Mouse (Mus musculus): ENCODE data around the gene Fbxw9.
"Not testable (repeated sequence)": the region's sequence is repeated elsewhere in the genome, so short reads cannot be mapped to it uniquely, and the experiment has no call there.

The Fbxw9 gene

GRCm38 (mm10) chr8:85037366-85037680 lies 22.5 kb upstream of the Fbxw9 start:
- DNase-seq: no peak

- DNase-seq: peak in 1 of 2 experiments; percentile 60
Measured at GRCm38 (mm10) chr8:85037681-85038531, 21.9 kb upstream of the Fbxw9 start.

GRCm38 (mm10) chr8:85043619-85044018 lies 16.2 kb upstream of the Fbxw9 start:
- no peak for DNase-seq

- no peak for DNase-seq
Measured at GRCm38 (mm10) chr8:85057367-85057766, 2.5 kb upstream of the Fbxw9 start.

GRCm38 (mm10) chr8:85062603-85063002 lies 2.7 kb downstream of the Fbxw9 start:
- DNase-seq: no peak

- peak; percentile 89 to 93 for DNase-seq
Measured at GRCm38 (mm10) chr8:85065213-85065612, 5.4 kb downstream of the Fbxw9 start.

- no peak for DNase-seq
Measured at GRCm38 (mm10) chr8:85067155-85067554, 7.3 kb downstream of the Fbxw9 start.

- no peak for DNase-seq
Measured at GRCm38 (mm10) chr8:85067982-85068381, 8.1 kb downstream of the Fbxw9 start, which contains the start of gene Gm5741. Gene Gm5741, minus strand, starts transcription at chr8:85067982.

GRCm38 (mm10) chr8:85071041-85071440 lies 11.2 kb downstream of the Fbxw9 start:
- peak; percentile 49 to 72 for DNase-seq

- DNase-seq: peak; percentile 95
Measured at GRCm38 (mm10) chr8:85071514-85072281, 11.8 kb downstream of the Fbxw9 start, which contains the start of gene Dhps. Gene Dhps, plus strand, starts transcription at chr8:85071757.

- DNase-seq: no peak
Measured at GRCm38 (mm10) chr8:85072364-85072929, 12.6 kb downstream of the Fbxw9 start.

- DNase-seq: no peak
Measured at GRCm38 (mm10) chr8:85073041-85073612, 13.3 kb downstream of the Fbxw9 start.

GRCm38 (mm10) chr8:85074167-85074566 lies 14.3 kb downstream of the Fbxw9 start:
- DNase-seq: no peak

GRCm38 (mm10) chr8:85074617-85075016 lies 14.8 kb downstream of the Fbxw9 start:
- no peak for DNase-seq

GRCm38 (mm10) chr8:85076001-85076400 lies 16.1 kb downstream of the Fbxw9 start:
- DNase-seq: peak; percentile 51 to 83

- DNase-seq: peak; percentile 83 to 84
Measured at GRCm38 (mm10) chr8:85076993-85077392, 17.1 kb downstream of the Fbxw9 start.

- peak in 1 of 2 experiments; percentile 24 for DNase-seq
Measured at GRCm38 (mm10) chr8:85080214-85080531, 20.3 kb downstream of the Fbxw9 start.

- peak; percentile 53 to 69 for DNase-seq
Measured at GRCm38 (mm10) chr8:85080532-85081215, 20.8 kb downstream of the Fbxw9 start, which contains the start of gene Wdr83os. Gene Wdr83os, plus strand, starts transcription at chr8:85080740.

GRCm38 (mm10) chr8:85081216-85081555 lies 21.3 kb downstream of the Fbxw9 start, which contains the start of gene Wdr83:
Gene Wdr83, minus strand, starts transcription at chr8:85081306.
- peak; percentile 44 to 54 for DNase-seq

GRCm38 (mm10) chr8:85082169-85082568 lies 22.3 kb downstream of the Fbxw9 start:
- not testable (repeated sequence) for DNase-seq

- DNase-seq: peak; percentile 96 to 97
Measured at GRCm38 (mm10) chr8:85083108-85083813, 23.4 kb downstream of the Fbxw9 start, which contains the start of gene Man2b1. Gene Man2b1, plus strand, starts transcription at chr8:85083270.

- DNase-seq: no peak
Measured at GRCm38 (mm10) chr8:85084633-85085032, 24.8 kb downstream of the Fbxw9 start.
